Mouse (Mus musculus) retina, postnatal 7 days (tissue): ENCODE data around the gene Scamp2.
A peak's percentile ranks its signal among the peaks of the same experiment; 100 is the strongest.

Source experiments
- DNase-seq: peaks from one replicate; pipeline ENCODE4 v3.0.0-alpha.2; 2012; ENCODE audit warnings: low read depth, low spot score

The Scamp2 gene

GRCm38 (mm10) chr9:57560861-57561710, at the start of gene Scamp2:
Gene Scamp2, plus strand, starts transcription at chr9:57560943.
- peak; percentile 84 for DNase-seq

GRCm38 (mm10) chr9:57517113-57517512, 43.6 kb upstream of the Scamp2 start:
- DNase-seq, result peak; percentile 62

GRCm38 (mm10) chr9:57520375-57521055, 40.2 kb upstream of the Scamp2 start:
- DNase-seq, result no peak

GRCm38 (mm10) chr9:57521056-57521911, 39.5 kb upstream of the Scamp2 start, which contains the start of gene Cox5a:
Gene Cox5a, plus strand, starts transcription at chr9:57521274.
- peak; percentile 85 for DNase-seq

GRCm38 (mm10) chr9:57522114-57522860, 38.5 kb upstream of the Scamp2 start:
- no peak for DNase-seq

GRCm38 (mm10) chr9:57522861-57523246, 37.9 kb upstream of the Scamp2 start:
- no peak for DNase-seq

- peak; percentile 51 for DNase-seq
These were observed 37.0 kb upstream of the Scamp2 start for GRCm38 (mm10) chr9:57523754-57524153.

- no peak for DNase-seq
These were observed 36.3 kb upstream of the Scamp2 start for GRCm38 (mm10) chr9:57524439-57524838.

- no peak for DNase-seq
These were observed 35.2 kb upstream of the Scamp2 start for GRCm38 (mm10) chr9:57525516-57525915.

- DNase-seq, result no peak
These were observed 34.3 kb upstream of the Scamp2 start for GRCm38 (mm10) chr9:57526435-57526834.

- no peak for DNase-seq
These were observed 28.8 kb upstream of the Scamp2 start for GRCm38 (mm10) chr9:57531946-57532345.

GRCm38 (mm10) chr9:57536362-57536761, 24.4 kb upstream of the Scamp2 start:
- DNase-seq, result no peak

- peak; percentile 84 for DNase-seq
These were observed 23.6 kb upstream of the Scamp2 start, which contains the start of gene Fam219b for GRCm38 (mm10) chr9:57537044-57537727. Gene Fam219b, plus strand, starts transcription at chr9:57537528.

- no peak for DNase-seq
These were observed 23.0 kb upstream of the Scamp2 start for GRCm38 (mm10) chr9:57537728-57538181.

- no peak for DNase-seq
These were observed 21.2 kb upstream of the Scamp2 start for GRCm38 (mm10) chr9:57539550-57539949.

GRCm38 (mm10) chr9:57541312-57541711, 19.4 kb upstream of the Scamp2 start:
- DNase-seq, result no peak

GRCm38 (mm10) chr9:57543951-57544350, 16.8 kb upstream of the Scamp2 start:
- no peak for DNase-seq

- no peak for DNase-seq
These were observed 13.5 kb upstream of the Scamp2 start for GRCm38 (mm10) chr9:57547287-57547686.

GRCm38 (mm10) chr9:57547869-57548268, 12.9 kb upstream of the Scamp2 start:
- no peak for DNase-seq

GRCm38 (mm10) chr9:57549186-57549585, 11.6 kb upstream of the Scamp2 start:
- DNase-seq, result no peak
